Mouse (Mus musculus): ENCODE results near the gene Tspan31. TPM values are rescaled to one million over a fixed set of nuclear protein-coding genes. Genes with fewer than 3 reads are reported as not detected.

Tspan31 gene
- total RNA-seq (2023), result 10 to 100 TPM; 10.3 to 13.2 TPM

GRCm38 (mm10) chr10:127070190-127071121 is at the start of gene Tspan31:
Tspan31 (minus strand) TSS chr10:127070264.

DNA sequence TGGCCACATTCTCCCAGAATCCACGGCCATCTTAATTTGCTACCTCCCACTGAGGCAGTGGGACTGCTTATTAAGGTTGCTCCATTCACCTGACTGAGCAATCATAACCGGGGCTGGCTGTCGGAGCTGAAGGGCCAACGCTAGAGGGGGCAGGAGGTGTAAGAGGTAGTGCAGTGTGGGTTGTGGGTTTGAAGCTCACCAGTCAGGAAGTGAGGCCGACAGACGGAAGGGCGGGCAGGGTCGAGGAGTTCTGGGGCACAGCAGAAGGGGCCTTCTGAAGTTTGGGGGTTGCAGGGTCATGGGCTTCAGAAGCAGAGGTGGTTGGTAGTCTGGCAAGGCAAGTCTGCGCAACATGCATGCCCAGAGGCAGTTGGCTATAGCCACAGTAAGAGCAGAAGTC is 5.0 kb upstream of the Tspan31 start, which contains the start of gene Agap2:
Gene Agap2, plus strand, starts transcription at position 205 of the 400 bp plus-strand sequence.

GRCm38 (mm10) chr10:127063239-127063872 is 6.7 kb downstream of the Tspan31 start, which contains the start of gene Cdk4:
Cdk4 (plus strand) TSS chr10:127063534.

GRCm38 (mm10) chr10:127059968-127060916 is 9.8 kb downstream of the Tspan31 start, which contains the start of gene March9:
March9 (minus strand) TSS chr10:127060184.

GRCm38 (mm10) chr10:127047954-127048353 is 22.1 kb downstream of the Tspan31 start, which contains the start of gene Cyp27b1:
Cyp27b1 (plus strand) TSS chr10:127048250.

GRCm38 (mm10) chr10:127041274-127041766 is 28.7 kb downstream of the Tspan31 start, which contains the start of the genes Mettl1 and Eef1akmt3:
Mettl1 (plus strand) TSS chr10:127041414.
Eef1akmt3 (minus strand) TSS chr10:127041513.

DNA sequence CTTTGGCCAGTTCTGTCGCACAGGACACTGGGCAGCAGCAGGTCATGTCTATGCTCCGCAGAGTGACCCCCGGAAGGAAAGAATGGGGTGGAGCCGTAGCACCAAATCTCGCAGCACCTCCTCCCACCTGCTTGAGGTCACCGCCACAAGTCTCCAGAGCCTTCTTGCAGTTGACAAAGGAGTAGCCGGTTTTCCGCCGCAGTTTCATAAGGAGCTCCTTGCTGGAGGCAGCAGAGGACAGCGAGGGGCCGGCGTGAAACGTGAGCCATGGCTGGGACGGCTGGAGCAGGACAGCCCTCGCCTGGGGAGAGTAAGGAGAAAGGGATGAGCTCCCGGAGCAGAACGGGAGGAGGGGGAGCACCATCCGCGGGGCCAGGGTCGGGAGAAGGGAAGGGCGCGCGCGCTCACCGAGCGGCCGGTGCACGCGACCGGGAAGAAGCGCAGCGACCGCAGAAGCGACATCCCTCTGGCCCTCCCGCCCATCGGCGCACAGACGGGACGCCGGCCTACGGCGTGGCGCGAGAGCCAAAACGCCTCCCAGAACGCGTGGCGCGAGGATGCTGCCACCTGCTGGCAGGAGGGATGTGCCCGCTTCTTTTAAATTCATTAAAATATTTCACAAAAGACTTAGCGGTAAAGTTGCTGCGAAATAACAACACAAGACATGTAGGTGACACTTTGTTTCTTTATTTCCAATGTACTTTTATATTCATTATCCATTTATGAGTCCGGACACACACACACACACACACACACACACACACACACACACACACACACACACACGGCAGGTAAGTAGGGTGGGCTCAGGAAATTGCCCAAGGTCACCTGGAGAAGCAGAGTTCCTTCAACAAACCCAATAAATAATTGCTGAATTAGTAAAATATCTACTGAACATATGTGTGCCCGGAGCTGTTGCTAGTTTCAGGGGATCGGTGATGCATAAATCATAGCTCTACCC is 39.4 kb downstream of the Tspan31 start, which contains the start of gene Tsfm:
Gene Tsfm, minus strand, starts transcription at position 505 of the 961 bp plus-strand sequence.

Other genes starting within 250 kb of the Tspan31 start
- gene Atp23, start 168.9 kb downstream of the Tspan31 start, total RNA-seq (2023), result 1 to 10 TPM; 6.7 to 8.1 TPM
- 10 to 100 TPM; 94.7 to 97.8 TPM for gene Ctdsp2, start 91.5 kb downstream of the Tspan31 start, total RNA-seq (2023)
- 1 to 10 TPM; 2.1 to 2.2 TPM for gene Avil, start 69.6 kb downstream of the Tspan31 start, total RNA-seq (2023)
- gene Tsfm, start 39.4 kb downstream of the Tspan31 start, total RNA-seq (2023), result 10 to 100 TPM; 18.8 to 20.9 TPM
- gene Mettl1, start 28.9 kb downstream of the Tspan31 start, total RNA-seq (2023), result 10 to 100 TPM; 23.4 to 26.8 TPM
- under 1 TPM in 1 of 2 experiments, not detected in 1; 0.21 TPM for gene Eef1akmt3, start 28.8 kb downstream of the Tspan31 start, total RNA-seq (2023)
- gene Cyp27b1, start 22.0 kb downstream of the Tspan31 start, total RNA-seq (2023), result 1 to 10 TPM in 1 of 2 experiments, under 1 TPM in 1; 0.80 to 2.0 TPM
- 1 to 10 TPM; 5.4 to 5.7 TPM for gene March9, start 10.1 kb downstream of the Tspan31 start, total RNA-seq (2023)
- gene Cdk4, start 6.7 kb downstream of the Tspan31 start, total RNA-seq (2023), result 100 to 1,000 TPM; 143 to 156 TPM
- gene Agap2, start 5.0 kb upstream of the Tspan31 start, total RNA-seq (2023), result 100 to 1,000 TPM; 166 to 167 TPM
- 100 to 1,000 TPM in 1 of 2 experiments, 10 to 100 TPM in 1; 98.4 to 100 TPM for gene Os9, start 50.9 kb upstream of the Tspan31 start, total RNA-seq (2023)
- gene B4galnt1, start 95.0 kb upstream of the Tspan31 start, total RNA-seq (2023), result 100 to 1,000 TPM; 696 to 735 TPM
- gene Slc26a10, start 110.4 kb upstream of the Tspan31 start, total RNA-seq (2023), result under 1 TPM in 1 of 2 experiments, not detected in 1; 0.29 TPM
- 1 to 10 TPM in 1 of 2 experiments, not detected in 1; 1.5 TPM for gene Arhgef25, start 119.8 kb upstream of the Tspan31 start, total RNA-seq (2023)
- 10 to 100 TPM; 53.6 to 73.9 TPM for gene Dtx3, start 125.5 kb upstream of the Tspan31 start, total RNA-seq (2023)
- 10 to 100 TPM; 44.9 to 47.9 TPM for gene Pip4k2c, start 141.3 kb upstream of the Tspan31 start, total RNA-seq (2023)
- gene Kif5a, start 193.1 kb upstream of the Tspan31 start, total RNA-seq (2023), result under 1 TPM; 0.44 to 0.56 TPM
- gene Dctn2, start 196.1 kb upstream of the Tspan31 start, total RNA-seq (2023), result 10 to 100 TPM; 98.0 to 98.9 TPM
- 100 to 1,000 TPM; 110 to 113 TPM for gene Mbd6, start 218.8 kb upstream of the Tspan31 start, total RNA-seq (2023)
- 10 to 100 TPM; 51.4 to 67.0 TPM for gene Mars, start 241.5 kb upstream of the Tspan31 start, total RNA-seq (2023)

All from T-cell, adult 66 days (primary cell).